Mouse (Mus musculus) stomach, embryonic 16.5 days (tissue): Measurements from ENCODE around the gene Zfp330. TPM values are rescaled to one million over a fixed set of nuclear protein-coding genes. Genes with fewer than 3 reads are reported as not detected.

Experiments used
- ATAC-seq: fragments of 200-750 bp; cut with Nextera tagmentation; 2 replicates; pipeline ENCODE4 v1.8.0; 2017; ENCODE audit warnings: moderate number of reproducible peaks, moderate TSS enrichment; ENCODE audit not compliant: insufficient read depth, low FRiP score
- H3K27ac ChIP-seq: fragments of 300-500 bp; sonication (generic); 2 replicates; pipeline ENCODE4 v1.5.1; 2014; ENCODE audit warnings: low read length
- H3K27me3 ChIP-seq: fragments of 300-500 bp; sonication (generic); 2 replicates; pipeline ENCODE4 v1.6.1; 2014; ENCODE audit warnings: low read length, control low read depth, mixed read lengths; ENCODE audit not compliant: control insufficient read depth, insufficient read depth
- H3K36me3 ChIP-seq: fragments of 300-500 bp; sonication (generic); 2 replicates; pipeline ENCODE4 v1.6.1; 2014; ENCODE audit warnings: low read length; ENCODE audit not compliant: control insufficient read depth, insufficient read depth
- H3K4me1 ChIP-seq: fragments of 300-500 bp; sonication (generic); 2 replicates; pipeline ENCODE4 v1.6.1; 2014; ENCODE audit warnings: low read length, control low read depth, mixed read lengths; ENCODE audit not compliant: control insufficient read depth, insufficient read depth
- H3K4me2 ChIP-seq: fragments of 300-500 bp; sonication (generic); 2 replicates; pipeline ENCODE4 v1.6.1; 2014; ENCODE audit warnings: low read depth, low read length, mixed read lengths
- H3K4me3 ChIP-seq: fragments of 300-500 bp; sonication (generic); replicated peaks from 2 replicates; pipeline ENCODE4 v1.5.1; 2014; ENCODE audit warnings: mild to moderate bottlenecking, low read length
- H3K9ac ChIP-seq: fragments of 300-500 bp; sonication (generic); 2 replicates; pipeline ENCODE4 v1.6.1; 2014; ENCODE audit warnings: low read length
- H3K9me3 ChIP-seq: fragments of 300-500 bp; sonication (generic); replicated peaks from 2 replicates; pipeline ENCODE4 v1.6.1; 2016; ENCODE audit warnings: low read length, control low read depth; ENCODE audit not compliant: control insufficient read depth
- WGBS: fragments of 180-500 bp; shearing (Covaris S2); extraction: QIAGEN DNeasy Blood & Tissue Kit; methylation state at CpG from one replicate; pipeline ENCODE4 v1.1.7; 2014; 5-methylcytosine and 5-hydroxymethylcytosine counted together
- polyA plus RNA-seq: library from polyadenylated mRNA; unstranded; fragments of >200 nt; fragmentation: Nextera tagmentation; extraction: Ambion mirVana; gene quantifications from 2 replicates; pipeline ENCODE4 v1.2.1, GENCODE M21; 2015

Zfp330 gene
- polyA plus RNA-seq, 1 experiment from 2014 or later: 65.9 TPM

GRCm38 (mm10) chr8:82743905-82744904, 29.8 kb downstream of the Zfp330 start:
- Histone ChIP-seq H3K4me3 (no peak overlapping the region), H3K9me3 (no peaks in the 10 kb centered on the region), H3K27ac (no peak overlapping the region), H3K4me2 (no peak overlapping the region), H3K9ac (no peak overlapping the region), H3K27me3 (no peaks in the 10 kb centered on the region), H3K4me1 (no peaks in the 10 kb centered on the region), H3K36me3 (no peaks in the 10 kb centered on the region)
- 40% methylated on average over 10 of the region's 10 CpGs for WGBS
- no peak for ATAC-seq

Other genes starting within 250 kb of the Zfp330 start
- gene Rnf150, start 89.2 kb upstream of the Zfp330 start, polyA plus RNA-seq: 1.3 and 1.4 TPM in 2 replicates